Mouse (Mus musculus) v-Abl transformed pro-B cells (cell line): ENCODE results near the gene Fam160a1.

Experiments
- in situ Hi-C, 2 experiments: fragments of 400-800 bp; cut with MboI; formaldehyde crosslinking; loops; one replicate each; pipeline ENCODE4 v1.15.1; 2025; ENCODE audit not compliant: unreplicated experiment in 2 of 2

Gene Fam160a1

GRCm38 (mm10) chr3:85644814-85645213 is 172.3 kb downstream of the Fam160a1 start:
- in situ Hi-C loops, result no loop called here

GRCm38 (mm10) chr3:85641751-85642150 is 175.3 kb downstream of the Fam160a1 start:
- in situ Hi-C loops, result no loop called here

GRCm38 (mm10) chr3:85636716-85637447 is 180.2 kb downstream of the Fam160a1 start:
- in situ Hi-C loops, result no loop called here

- in situ Hi-C loops, result no loop called here
Observed at GRCm38 (mm10) chr3:85635591-85635990, 181.5 kb downstream of the Fam160a1 start.

GRCm38 (mm10) chr3:85635126-85635419 is 182.0 kb downstream of the Fam160a1 start:
- in situ Hi-C loops, result no loop called here

GRCm38 (mm10) chr3:85634389-85635125 is 182.5 kb downstream of the Fam160a1 start:
- in situ Hi-C loops, result no loop called here

- in situ Hi-C loops, result no loop called here
Observed at GRCm38 (mm10) chr3:85633733-85634132, 183.4 kb downstream of the Fam160a1 start.

- in situ Hi-C loops, result no loop called here
Observed at GRCm38 (mm10) chr3:85629895-85630510, 187.1 kb downstream of the Fam160a1 start.

GRCm38 (mm10) chr3:85619751-85620150 is 197.3 kb downstream of the Fam160a1 start:
- in situ Hi-C loops, result no loop called here

GRCm38 (mm10) chr3:85619345-85619744 is 197.7 kb downstream of the Fam160a1 start:
- in situ Hi-C loops, result no loop called here

GRCm38 (mm10) chr3:85618885-85619284 is 198.2 kb downstream of the Fam160a1 start:
- in situ Hi-C loops, result no loop called here

GRCm38 (mm10) chr3:85616389-85616788 is 200.7 kb downstream of the Fam160a1 start:
- in situ Hi-C loops, result no loop called here
